Mouse (Mus musculus): ENCODE data around the gene Sec22b. TPM values are rescaled to one million over a fixed set of nuclear protein-coding genes. Genes with fewer than 3 reads are reported as not detected.
A peak's percentile ranks its signal among the peaks of the same experiment; 100 is the strongest.

Gene Sec22b
- polyA plus RNA-seq, 1 experiment from 2014 or later, result 152 TPM

GRCm38 (mm10) chr3:97868733-97869132, 32.3 kb upstream of the Sec22b start:
- no peak for ATAC-seq
- Histone ChIP-seq H3K27ac (ENCODE audit: low read length) (no peak overlapping the region), H3K4me2 (ENCODE audit: low read depth, low read length) (no peak overlapping the region), H3K36me3 (ENCODE audit: control insufficient read depth, insufficient read depth, low read length) (no peaks in the 10 kb centered on the region), H3K4me3 (ENCODE audit: low read length) (no peak overlapping the region), H3K9ac (ENCODE audit: low read depth, low read length) (no peak overlapping the region), H3K27me3 (replicated peaks; ENCODE audit: control insufficient read depth, insufficient read depth, low read length) (peaks cover 8% of the 10 kb centered on the region; the same call in 1 of the 2 replicates), H3K9me3 (ENCODE audit: control insufficient read depth, low read length) (no peaks in the 10 kb centered on the region), H3K4me1 (ENCODE audit: control insufficient read depth, insufficient read depth, low read length) (peaks cover 15% of the 10 kb centered on the region)
- WGBS, result 60% methylated on average over 5 of the region's 5 CpGs

- H3K9ac ChIP-seq (ENCODE audit: low read depth, low read length), result no peak overlapping the region
- no peak overlapping the region for H3K4me2 ChIP-seq (ENCODE audit: low read depth, low read length)
- H3K27ac ChIP-seq (ENCODE audit: low read length), result no peak overlapping the region
- no peaks in the 10 kb centered on the region for H3K36me3 ChIP-seq (ENCODE audit: control insufficient read depth, insufficient read depth, low read length)
- no peak overlapping the region for H3K4me3 ChIP-seq (ENCODE audit: low read length)
- 71% methylated on average over 4 of the region's 4 CpGs for WGBS
- H3K27me3 ChIP-seq (replicated peaks; ENCODE audit: control insufficient read depth, insufficient read depth, low read length), result peaks cover 8% of the 10 kb centered on the region; the same call in 1 of the 2 replicates
- peaks cover 15% of the 10 kb centered on the region for H3K4me1 ChIP-seq (ENCODE audit: control insufficient read depth, insufficient read depth, low read length)
- no peaks in the 10 kb centered on the region for H3K9me3 ChIP-seq (ENCODE audit: control insufficient read depth, low read length)
- ATAC-seq, result no peak
Measured at GRCm38 (mm10) chr3:97869730-97870129, 31.3 kb upstream of the Sec22b start.

GRCm38 (mm10) chr3:97874777-97875176, 26.2 kb upstream of the Sec22b start:
- no peaks in the 10 kb centered on the region for H3K9me3 ChIP-seq (ENCODE audit: control insufficient read depth, low read length)
- H3K36me3 ChIP-seq (ENCODE audit: control insufficient read depth, insufficient read depth, low read length), result no peaks in the 10 kb centered on the region
- H3K27me3 ChIP-seq (replicated peaks; ENCODE audit: control insufficient read depth, insufficient read depth, low read length), result no peaks in the 10 kb centered on the region; the same call in 1 of the 2 replicates
- H3K4me2 ChIP-seq (ENCODE audit: low read depth, low read length), result no peak overlapping the region
- WGBS, result 34% methylated on average over 5 of the region's 5 CpGs
- H3K9ac ChIP-seq (ENCODE audit: low read depth, low read length), result no peak overlapping the region
- no peak for ATAC-seq
- H3K4me1 ChIP-seq (ENCODE audit: control insufficient read depth, insufficient read depth, low read length), result no peaks in the 10 kb centered on the region
- no peak overlapping the region for H3K4me3 ChIP-seq (ENCODE audit: low read length)
- H3K27ac ChIP-seq (ENCODE audit: low read length), result no peak overlapping the region

GRCm38 (mm10) chr3:97876259-97876658, 24.7 kb upstream of the Sec22b start:
- Histone ChIP-seq H3K9me3 (ENCODE audit: control insufficient read depth, low read length) (no peaks in the 10 kb centered on the region), H3K27ac (ENCODE audit: low read length) (no peak overlapping the region), H3K4me2 (ENCODE audit: low read depth, low read length) (no peak overlapping the region), H3K4me3 (ENCODE audit: low read length) (no peak overlapping the region), H3K27me3 (replicated peaks; ENCODE audit: control insufficient read depth, insufficient read depth, low read length) (no peaks in the 10 kb centered on the region; the same call in 1 of the 2 replicates), H3K9ac (ENCODE audit: low read depth, low read length) (no peak overlapping the region), H3K4me1 (ENCODE audit: control insufficient read depth, insufficient read depth, low read length) (no peaks in the 10 kb centered on the region), H3K36me3 (ENCODE audit: control insufficient read depth, insufficient read depth, low read length) (no peaks in the 10 kb centered on the region)
- WGBS, result 29% methylated on average over 8 of the region's 8 CpGs
- ATAC-seq, result no peak

- Histone ChIP-seq H3K9me3 (ENCODE audit: control insufficient read depth, low read length) (no peaks in the 10 kb centered on the region), H3K27me3 (replicated peaks; ENCODE audit: control insufficient read depth, insufficient read depth, low read length) (no peaks in the 10 kb centered on the region; the same call in 1 of the 2 replicates), H3K27ac (ENCODE audit: low read length) (no peak overlapping the region), H3K4me3 (ENCODE audit: low read length) (no peak overlapping the region), H3K9ac (ENCODE audit: low read depth, low read length) (no peak overlapping the region), H3K36me3 (ENCODE audit: control insufficient read depth, insufficient read depth, low read length) (no peaks in the 10 kb centered on the region), H3K4me1 (ENCODE audit: control insufficient read depth, insufficient read depth, low read length) (no peaks in the 10 kb centered on the region), H3K4me2 (ENCODE audit: low read depth, low read length) (no peak overlapping the region)
- 12% methylated on average over 5 of the region's 5 CpGs for WGBS
- ATAC-seq, result no peak
Measured at GRCm38 (mm10) chr3:97879222-97879621, 21.8 kb upstream of the Sec22b start.

- H3K27me3 ChIP-seq (replicated peaks; ENCODE audit: control insufficient read depth, insufficient read depth, low read length), result no peaks in the 10 kb centered on the region
- H3K27ac ChIP-seq (ENCODE audit: low read length), result no peak overlapping the region
- no peaks in the 10 kb centered on the region for H3K4me1 ChIP-seq (ENCODE audit: control insufficient read depth, insufficient read depth, low read length)
- H3K4me3 ChIP-seq (ENCODE audit: low read length), result no peak overlapping the region
- H3K36me3 ChIP-seq (ENCODE audit: control insufficient read depth, insufficient read depth, low read length), result no peaks in the 10 kb centered on the region
- no peak for ATAC-seq
- no peak overlapping the region for H3K4me2 ChIP-seq (ENCODE audit: low read depth, low read length)
- 97% methylated on average over 5 of the region's 5 CpGs for WGBS
- no peaks in the 10 kb centered on the region for H3K9me3 ChIP-seq (ENCODE audit: control insufficient read depth, low read length)
- H3K9ac ChIP-seq (ENCODE audit: low read depth, low read length), result no peak overlapping the region
Measured at GRCm38 (mm10) chr3:97881576-97881975, 19.4 kb upstream of the Sec22b start.

- no peak for ATAC-seq
- 63% methylated on average over 5 of the region's 5 CpGs for WGBS
- H3K9ac ChIP-seq (ENCODE audit: low read depth, low read length), result no peak overlapping the region
- H3K4me1 ChIP-seq (ENCODE audit: control insufficient read depth, insufficient read depth, low read length), result peaks cover 7% of the 10 kb centered on the region
- no peaks in the 10 kb centered on the region for H3K9me3 ChIP-seq (ENCODE audit: control insufficient read depth, low read length)
- H3K27me3 ChIP-seq (replicated peaks; ENCODE audit: control insufficient read depth, insufficient read depth, low read length), result peaks cover 28% of the 10 kb centered on the region
- H3K4me2 ChIP-seq (ENCODE audit: low read depth, low read length), result peak overlapping the region; percentile 88; the same call in 1 of the 2 replicates
- no peaks in the 10 kb centered on the region for H3K36me3 ChIP-seq (ENCODE audit: control insufficient read depth, insufficient read depth, low read length)
- no peak overlapping the region for H3K4me3 ChIP-seq (ENCODE audit: low read length)
- no peak overlapping the region for H3K27ac ChIP-seq (ENCODE audit: low read length)
Measured at GRCm38 (mm10) chr3:97887785-97888167, 13.2 kb upstream of the Sec22b start.

GRCm38 (mm10) chr3:97888168-97888901, 12.7 kb upstream of the Sec22b start, which contains the start of gene Pde4dip:
Gene Pde4dip, minus strand, starts transcription at chr3:97888707.
- H3K4me2 ChIP-seq (ENCODE audit: low read depth, low read length), result peak within 1 kb of the TSS; percentile 88
- H3K9ac ChIP-seq (ENCODE audit: low read depth, low read length), result peak within 1 kb of the TSS; percentile 55
- no peaks in the 10 kb centered on the region for H3K36me3 ChIP-seq (ENCODE audit: control insufficient read depth, insufficient read depth, low read length)
- ATAC-seq, result 0 out of 2 replicates have a peak, but pooled peaks have one; percentile 26
- H3K27me3 ChIP-seq (replicated peaks; ENCODE audit: control insufficient read depth, insufficient read depth, low read length), result peaks cover 28% of the 10 kb centered on the region
- peaks cover 7% of the 10 kb centered on the region for H3K4me1 ChIP-seq (ENCODE audit: control insufficient read depth, insufficient read depth, low read length)
- peak within 1 kb of the TSS; percentile 46 for H3K4me3 ChIP-seq (ENCODE audit: low read length)
- no peaks in the 10 kb centered on the region for H3K9me3 ChIP-seq (ENCODE audit: control insufficient read depth, low read length)
- H3K27ac ChIP-seq (ENCODE audit: low read length), result no peak within 1 kb of the TSS
- WGBS, result 3% methylated on average over 44 of the region's 44 CpGs

- Histone ChIP-seq H3K36me3 (ENCODE audit: control insufficient read depth, insufficient read depth, low read length) (no peaks in the 10 kb centered on the region), H3K27me3 (replicated peaks; ENCODE audit: control insufficient read depth, insufficient read depth, low read length) (peaks cover 28% of the 10 kb centered on the region), H3K9me3 (ENCODE audit: control insufficient read depth, low read length) (0 out of 2 replicates have a peak, but pooled peaks cover 3% of the 10 kb centered on the region), H3K9ac (ENCODE audit: low read depth, low read length) (no peak overlapping the region), H3K4me2 (ENCODE audit: low read depth, low read length) (no peak overlapping the region), H3K27ac (ENCODE audit: low read length) (no peak overlapping the region), H3K4me3 (ENCODE audit: low read length) (no peak overlapping the region), H3K4me1 (ENCODE audit: control insufficient read depth, insufficient read depth, low read length) (peaks cover 7% of the 10 kb centered on the region)
- no peak for ATAC-seq
- WGBS, result 59% methylated on average over 6 of the region's 6 CpGs
Measured at GRCm38 (mm10) chr3:97890205-97890604, 10.8 kb upstream of the Sec22b start.

Measured in intestine, embryonic 16.5 days (tissue).